Mouse (Mus musculus) embryonic facial prominence, embryonic 11.5 days (tissue): ENCODE measurements around the gene Eapp. TPM values are rescaled to one million over a fixed set of nuclear protein-coding genes. Genes with fewer than 3 reads are reported as not detected.
A peak's percentile ranks its signal among the peaks of the same experiment; 100 is the strongest.

Experiments used
- ATAC-seq: fragments of 200-750 bp; cut with Nextera tagmentation; replicated peaks from 2 replicates; pipeline ENCODE4 v1.8.0; 2017; ENCODE audit warnings: low read depth; ENCODE audit not compliant: insufficient number of reproducible peaks, low FRiP score, low TSS enrichment
- DNase-seq: peaks from one replicate; pipeline ENCODE4 v3.0.0-alpha.2; 2015; ENCODE audit warnings: low spot score
- H3K27ac ChIP-seq: fragments of 300-500 bp; sonication (generic); replicated peaks from 2 replicates; pipeline ENCODE4 v1.5.1; 2014; ENCODE audit warnings: mild to moderate bottlenecking, low read depth, low read length, control low read depth
- H3K27me3 ChIP-seq: fragments of 300-500 bp; sonication (generic); 2 replicates; pipeline ENCODE4 v1.6.1; 2014; ENCODE audit warnings: mild to moderate bottlenecking, low read length, moderate library complexity, mixed read lengths; ENCODE audit not compliant: control insufficient read depth, insufficient read depth
- H3K36me3 ChIP-seq: fragments of 300-500 bp; sonication (generic); replicated peaks from 2 replicates; pipeline ENCODE4 v1.6.1; 2014; ENCODE audit warnings: low read depth, mild to moderate bottlenecking, low read length, moderate library complexity, mixed read lengths; ENCODE audit not compliant: control insufficient read depth, insufficient read depth
- H3K4me1 ChIP-seq: fragments of 300-500 bp; sonication (generic); 2 replicates; pipeline ENCODE4 v1.6.1; 2014; ENCODE audit warnings: low read length, mixed read lengths; ENCODE audit not compliant: control insufficient read depth, insufficient read depth
- H3K4me2 ChIP-seq: fragments of 300-500 bp; sonication (generic); 2 replicates; pipeline ENCODE4 v1.6.1; 2014; ENCODE audit warnings: low read depth, mild to moderate bottlenecking, control low read depth, low read length, moderate library complexity
- H3K4me3 ChIP-seq: fragments of 300-500 bp; sonication (generic); 2 replicates; pipeline ENCODE4 v1.5.1; 2014; ENCODE audit warnings: low read depth, low read length, control low read depth
- H3K9ac ChIP-seq: fragments of 300-500 bp; sonication (generic); replicated peaks from 2 replicates; pipeline ENCODE4 v1.6.1; 2014; ENCODE audit warnings: mild to moderate bottlenecking, control low read depth, low read length
- H3K9me3 ChIP-seq: fragments of 300-500 bp; sonication (generic); replicated peaks from 2 replicates; pipeline ENCODE4 v1.6.1; 2016; ENCODE audit warnings: mild to moderate bottlenecking, low read length, inconsistent platforms, mixed read lengths; ENCODE audit not compliant: control insufficient read depth
- WGBS: fragments of 180-500 bp; shearing (Covaris S2); extraction: QIAGEN DNeasy Blood & Tissue Kit; methylation state at CpG from one replicate; pipeline ENCODE4 v1.1.7; 2014; 5-methylcytosine and 5-hydroxymethylcytosine counted together
- polyA plus RNA-seq: library from polyadenylated mRNA; unstranded; fragments of >200 nt; fragmentation: Nextera tagmentation; extraction: Ambion mirVana; gene quantifications from 2 replicates; pipeline ENCODE4 v1.2.1, GENCODE M21; 2014

The Eapp gene
- polyA plus RNA-seq, 1 experiment from 2014 or later, result 81.1 TPM

DNA sequence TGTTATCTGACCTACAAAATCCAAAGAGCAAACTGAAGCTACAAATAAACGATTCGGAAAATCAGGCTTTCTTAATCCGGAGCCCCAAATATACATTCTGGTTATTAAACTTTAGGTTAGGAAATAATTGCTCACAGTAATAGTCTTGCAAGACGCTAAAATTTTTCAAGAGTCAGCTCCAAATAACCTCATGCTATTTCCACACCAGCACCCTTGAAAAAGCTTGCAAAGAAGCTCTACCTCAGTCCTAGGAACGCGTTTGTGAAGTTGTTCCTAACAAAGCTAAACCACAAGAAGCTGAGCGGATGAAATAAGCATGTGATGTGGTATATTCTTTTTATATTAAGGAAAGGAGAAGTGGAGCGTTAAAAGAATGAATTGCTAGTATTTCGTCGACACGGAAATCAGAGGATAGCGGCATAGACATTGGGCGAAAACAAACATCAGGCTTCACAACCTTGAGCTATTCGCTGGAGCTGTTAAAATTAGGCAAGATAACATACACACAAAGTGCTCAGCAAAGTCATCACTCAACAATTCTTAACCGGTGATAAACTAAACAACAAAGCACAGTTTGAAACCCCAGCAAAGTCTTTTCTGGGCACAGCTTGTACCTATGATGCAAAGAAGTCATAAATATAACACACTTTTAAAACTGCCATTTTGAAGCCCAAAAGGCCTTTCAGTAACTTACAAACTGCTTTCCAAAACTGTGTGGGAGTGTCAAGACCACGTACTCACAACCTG, 40.2 kb downstream of the Eapp start:
- 0 out of 2 replicates have a peak, but pooled peaks cover 2% of the 10 kb centered on the region for H3K4me1 ChIP-seq
- peak overlapping the region; percentile 81; the same call in 1 of the 2 replicates for H3K27ac ChIP-seq
- H3K27me3 ChIP-seq, result no peaks in the 10 kb centered on the region
- H3K36me3 ChIP-seq, result no peaks in the 10 kb centered on the region
- H3K4me2 ChIP-seq, result peak overlapping the region; percentile 76
- H3K9me3 ChIP-seq, result no peaks in the 10 kb centered on the region
- ATAC-seq (no peak), DNase-seq (peak; percentile 11)
- H3K4me3 ChIP-seq, result peak overlapping the region; percentile 71
- H3K9ac ChIP-seq, result peak overlapping the region; percentile 80
- WGBS, result 33% methylated on average over 16 of the region's 16 CpGs

DNA sequence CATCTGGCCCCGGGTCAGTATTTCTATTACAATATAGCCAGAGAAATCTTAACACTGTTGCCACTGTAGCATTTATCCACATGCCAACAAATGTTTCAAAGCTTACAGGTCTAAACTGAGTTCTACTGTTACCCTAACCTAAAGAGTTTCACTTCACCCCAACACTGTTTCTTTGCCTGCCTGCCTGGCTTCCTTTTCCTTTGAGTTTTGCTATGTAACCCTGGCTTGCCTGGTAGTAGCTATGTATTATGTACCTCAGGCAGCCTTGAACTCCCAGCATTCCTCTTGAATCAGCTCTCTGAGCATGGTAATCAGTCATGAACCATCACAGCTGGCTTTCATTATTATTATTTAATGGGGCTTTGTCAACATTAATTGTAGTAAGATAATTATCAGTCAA, 41.0 kb downstream of the Eapp start:
- H3K4me3 ChIP-seq, result no peak overlapping the region
- no peak overlapping the region for H3K27ac ChIP-seq
- WGBS, result 83% methylated on average over 1 of the region's 1 CpGs
- ATAC-seq (no peak), DNase-seq (peak; percentile 30)
- H3K9me3 ChIP-seq, result no peaks in the 10 kb centered on the region
- H3K36me3 ChIP-seq, result no peaks in the 10 kb centered on the region
- H3K4me2 ChIP-seq, result peak overlapping the region; percentile 19; the same call in 1 of the 2 replicates
- H3K9ac ChIP-seq, result no peak overlapping the region
- 0 out of 2 replicates have a peak, but pooled peaks cover 2% of the 10 kb centered on the region for H3K4me1 ChIP-seq
- H3K27me3 ChIP-seq, result no peaks in the 10 kb centered on the region

DNA sequence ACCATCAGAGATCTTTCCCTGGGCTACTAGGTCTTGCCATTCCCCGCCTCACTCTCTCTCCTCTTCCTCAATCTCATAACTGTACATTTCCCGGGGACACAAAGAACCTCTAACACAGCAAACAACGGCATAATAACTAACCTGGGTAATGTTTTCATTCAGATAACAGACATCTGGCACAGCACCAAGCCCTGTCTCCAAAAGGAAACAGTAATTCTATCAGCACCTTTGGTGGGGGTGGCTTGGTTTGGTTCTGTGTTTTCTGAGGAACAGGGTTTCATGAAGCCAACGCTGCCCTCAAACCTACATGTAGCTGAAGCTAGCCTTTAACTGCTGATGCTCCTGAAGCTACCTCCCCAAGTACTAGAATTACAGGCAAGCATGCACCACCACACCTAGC, 41.6 kb downstream of the Eapp start:
- H3K27me3 ChIP-seq, result no peaks in the 10 kb centered on the region
- H3K9ac ChIP-seq, result no peak overlapping the region
- ATAC-seq (no peak), DNase-seq (no peak)
- 85% methylated on average over 4 of the region's 4 CpGs for WGBS
- 0 out of 2 replicates have a peak, but pooled peaks cover 2% of the 10 kb centered on the region for H3K4me1 ChIP-seq
- no peak overlapping the region for H3K27ac ChIP-seq
- H3K4me3 ChIP-seq, result no peak overlapping the region
- H3K36me3 ChIP-seq, result no peaks in the 10 kb centered on the region
- H3K4me2 ChIP-seq, result no peak overlapping the region
- H3K9me3 ChIP-seq, result no peaks in the 10 kb centered on the region

DNA sequence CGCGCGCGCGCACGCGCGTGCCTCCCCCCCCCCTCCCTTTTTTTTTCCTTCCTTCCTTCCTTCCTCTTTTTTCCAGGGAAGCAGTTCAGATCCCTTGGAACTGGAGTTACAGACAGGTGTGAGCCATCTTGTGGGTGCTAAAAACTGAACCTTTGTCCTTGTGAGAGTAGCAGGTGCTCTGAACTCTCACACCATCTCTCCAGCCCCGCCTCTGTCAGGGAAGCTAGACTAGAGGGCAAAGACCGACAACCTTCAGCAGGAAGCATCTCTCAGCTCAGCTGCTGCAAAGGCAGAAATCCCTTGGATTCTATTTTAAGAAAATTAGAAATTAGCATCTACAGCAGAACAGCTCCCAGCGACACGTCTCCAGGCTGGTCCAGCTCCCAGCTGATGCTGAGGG, 43.4 kb downstream of the Eapp start:
- Histone ChIP-seq H3K4me3 (no peak overlapping the region), H3K9me3 (no peaks in the 10 kb centered on the region), H3K4me2 (no peak overlapping the region), H3K27me3 (no peaks in the 10 kb centered on the region), H3K36me3 (no peaks in the 10 kb centered on the region), H3K27ac (no peak overlapping the region), H3K4me1 (0 out of 2 replicates have a peak, but pooled peaks cover 2% of the 10 kb centered on the region), H3K9ac (no peak overlapping the region)
- 92% methylated on average over 12 of the region's 12 CpGs for WGBS
- DNase-seq, result no peak
- no peak for ATAC-seq

DNA sequence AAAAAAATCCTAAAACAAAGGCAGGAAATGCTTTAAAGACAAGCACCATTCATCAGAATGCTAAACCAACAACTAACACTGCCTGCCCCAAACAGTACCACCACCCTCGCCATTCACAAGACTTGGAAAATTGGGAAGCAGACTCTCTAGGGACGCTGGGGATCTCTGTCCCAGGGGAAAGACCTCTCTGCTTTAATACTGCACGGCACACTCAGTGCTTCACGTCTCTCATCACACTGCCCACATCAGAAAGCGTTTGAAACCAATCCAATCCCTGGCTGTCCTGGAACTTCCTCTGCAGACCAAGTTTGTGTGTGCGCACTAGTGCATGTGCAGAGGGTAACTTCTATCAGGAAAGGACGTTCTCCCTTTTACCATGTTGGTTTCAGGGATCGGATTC, 43.9 kb downstream of the Eapp start:
- H3K27me3 ChIP-seq, result no peaks in the 10 kb centered on the region
- H3K4me1 ChIP-seq, result 0 out of 2 replicates have a peak, but pooled peaks cover 2% of the 10 kb centered on the region
- no peak overlapping the region for H3K4me2 ChIP-seq
- no peak overlapping the region for H3K4me3 ChIP-seq
- WGBS, result 76% methylated on average over 8 of the region's 8 CpGs
- ATAC-seq (no peak), DNase-seq (no peak)
- no peaks in the 10 kb centered on the region for H3K36me3 ChIP-seq
- H3K9me3 ChIP-seq, result no peaks in the 10 kb centered on the region
- no peak overlapping the region for H3K9ac ChIP-seq
- H3K27ac ChIP-seq, result no peak overlapping the region

DNA sequence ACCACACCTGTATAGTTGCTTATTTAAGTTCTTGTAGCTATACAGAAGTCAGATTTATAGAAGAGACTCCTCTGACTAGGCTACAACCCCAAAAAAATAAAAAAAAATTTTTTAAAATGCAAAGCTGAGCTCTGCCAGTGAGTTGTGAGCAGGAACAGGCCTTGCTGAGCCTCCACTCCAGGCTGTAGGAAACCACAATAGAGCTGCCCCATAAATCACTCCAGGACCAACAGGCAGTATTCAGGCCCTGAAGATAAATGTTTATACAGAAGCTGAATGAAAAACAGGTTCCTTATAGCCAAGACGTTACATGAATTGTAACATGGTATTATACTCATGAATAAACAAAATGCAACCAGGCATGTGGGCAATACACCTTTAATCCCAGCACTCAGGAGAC, 44.5 kb downstream of the Eapp start:
- Histone ChIP-seq H3K4me1 (0 out of 2 replicates have a peak, but pooled peaks cover 2% of the 10 kb centered on the region), H3K36me3 (no peaks in the 10 kb centered on the region), H3K27me3 (no peaks in the 10 kb centered on the region), H3K9me3 (no peaks in the 10 kb centered on the region), H3K4me3 (no peak overlapping the region), H3K9ac (no peak overlapping the region), H3K27ac (no peak overlapping the region), H3K4me2 (no peak overlapping the region)
- ATAC-seq, result no peak
- no peak for DNase-seq
- 73% methylated on average over 1 of the region's 1 CpGs for WGBS

GRCm38 (mm10) chr12:54644947-54645346, 50.8 kb downstream of the Eapp start:
- DNase-seq (no peak), ATAC-seq (no peak)
- H3K36me3 ChIP-seq, result no peaks in the 10 kb centered on the region
- H3K27me3 ChIP-seq, result no peaks in the 10 kb centered on the region
- no peak overlapping the region for H3K27ac ChIP-seq
- H3K4me3 ChIP-seq, result no peak overlapping the region
- H3K4me1 ChIP-seq, result no peaks in the 10 kb centered on the region
- 74% methylated on average over 2 of the region's 2 CpGs for WGBS
- no peaks in the 10 kb centered on the region for H3K9me3 ChIP-seq
- H3K4me2 ChIP-seq, result no peak overlapping the region
- no peak overlapping the region for H3K9ac ChIP-seq

- 90% methylated on average over 5 of the region's 5 CpGs for WGBS
- no peak overlapping the region for H3K9ac ChIP-seq
These were observed 52.3 kb downstream of the Eapp start for GRCm38 (mm10) chr12:54643320-54643892.

More at GRCm38 (mm10) chr12:54643320-54643892, 52.3 kb downstream of the Eapp start:
- Histone ChIP-seq H3K4me2 (no peak overlapping the region), H3K36me3 (no peaks in the 10 kb centered on the region), H3K27ac (no peak overlapping the region), H3K27me3 (no peaks in the 10 kb centered on the region), H3K4me3 (no peak overlapping the region), H3K9me3 (no peaks in the 10 kb centered on the region), H3K4me1 (no peaks in the 10 kb centered on the region)
- ATAC-seq (no peak), DNase-seq (no peak)
